Mouse (Mus musculus) kidney, embryonic 14.5 days (tissue): Measurements from ENCODE around the gene Catsper3. TPM values are rescaled to one million over a fixed set of nuclear protein-coding genes. Genes with fewer than 3 reads are reported as not detected.

Experiments used
- ATAC-seq: fragments of 200-750 bp; cut with Nextera tagmentation; 2 replicates; pipeline ENCODE4 v1.8.0; 2017; ENCODE audit warnings: moderate number of reproducible peaks, mild to moderate bottlenecking, moderate TSS enrichment, moderate library complexity; ENCODE audit not compliant: low FRiP score, low TSS enrichment
- H3K27ac ChIP-seq: fragments of 300-500 bp; sonication (generic); 2 replicates; pipeline ENCODE4 v1.5.1; 2014; ENCODE audit warnings: low read depth, mild to moderate bottlenecking, low read length, moderate library complexity, mixed read lengths
- H3K27me3 ChIP-seq: fragments of 300-500 bp; sonication (generic); 2 replicates; pipeline ENCODE4 v1.6.1; 2014; ENCODE audit warnings: mild to moderate bottlenecking, low read length; ENCODE audit not compliant: control insufficient read depth, insufficient read depth
- H3K36me3 ChIP-seq: fragments of 300-500 bp; sonication (generic); 2 replicates; pipeline ENCODE4 v1.6.1; 2014; ENCODE audit warnings: low read length, mixed read lengths; ENCODE audit not compliant: control insufficient read depth, insufficient read depth
- H3K4me1 ChIP-seq: fragments of 300-500 bp; sonication (generic); 2 replicates; pipeline ENCODE4 v1.6.1; 2014; ENCODE audit warnings: low read length, mixed read lengths; ENCODE audit not compliant: control insufficient read depth, insufficient read depth
- H3K4me2 ChIP-seq: fragments of 300-500 bp; sonication (generic); replicated peaks from 2 replicates; pipeline ENCODE4 v1.6.1; 2014; ENCODE audit warnings: low read depth, mild to moderate bottlenecking, low read length
- H3K4me3 ChIP-seq: fragments of 300-500 bp; sonication (generic); 2 replicates; pipeline ENCODE4 v1.5.1; 2014; ENCODE audit warnings: mild to moderate bottlenecking, low read length
- H3K9ac ChIP-seq: fragments of 300-500 bp; sonication (generic); 2 replicates; pipeline ENCODE4 v1.6.1; 2014; ENCODE audit warnings: low read depth, mild to moderate bottlenecking, low read length, moderate library complexity
- H3K9me3 ChIP-seq: fragments of 300-500 bp; sonication (generic); 2 replicates; pipeline ENCODE4 v1.6.1; 2016; ENCODE audit warnings: low read length; ENCODE audit not compliant: control insufficient read depth
- WGBS: fragments of 180-500 bp; shearing (Covaris S2); extraction: QIAGEN DNeasy Blood & Tissue Kit; methylation state at CpG from one replicate; pipeline ENCODE4 v1.1.7; 2014; 5-methylcytosine and 5-hydroxymethylcytosine counted together
- polyA plus RNA-seq: library from polyadenylated mRNA; unstranded; fragments of >200 nt; fragmentation: Nextera tagmentation; extraction: Ambion mirVana; gene quantifications from 2 replicates; pipeline ENCODE4 v1.2.1, GENCODE M21; 2014

Gene Catsper3
- 0.32 TPM in 1 of 2 replicates, not detected in the other for polyA plus RNA-seq

GRCm38 (mm10) chr13:55784268-55784667 is at the start of gene Catsper3:
Catsper3 (plus strand) TSS chr13:55784568.
- H3K4me2 ChIP-seq, result no peak within 1 kb of the TSS
- WGBS, result 91% methylated on average over 3 of the region's 3 CpGs
- H3K4me3 ChIP-seq, result no peak within 1 kb of the TSS
- no peaks in the 10 kb centered on the region for H3K9me3 ChIP-seq
- H3K4me1 ChIP-seq, result no peaks in the 10 kb centered on the region
- ATAC-seq, result no peak
- no peaks in the 10 kb centered on the region for H3K27me3 ChIP-seq
- no peak within 1 kb of the TSS for H3K9ac ChIP-seq
- H3K27ac ChIP-seq, result no peak within 1 kb of the TSS
- H3K36me3 ChIP-seq, result no peaks in the 10 kb centered on the region

- H3K9ac ChIP-seq, result no peak overlapping the region
- 89% methylated on average over 8 of the region's 8 CpGs for WGBS
- no peak for ATAC-seq
- no peak overlapping the region for H3K4me3 ChIP-seq
- no peaks in the 10 kb centered on the region for H3K36me3 ChIP-seq
- no peaks in the 10 kb centered on the region for H3K9me3 ChIP-seq
- H3K4me2 ChIP-seq, result no peak overlapping the region
- no peaks in the 10 kb centered on the region for H3K27me3 ChIP-seq
- H3K4me1 ChIP-seq, result peaks cover 13% of the 10 kb centered on the region; the same call in 1 of the 2 replicates
- H3K27ac ChIP-seq, result no peak overlapping the region
Measured at GRCm38 (mm10) chr13:55737885-55738284, 46.5 kb upstream of the Catsper3 start.

- 19% methylated on average over 8 of the region's 8 CpGs for WGBS
- H3K27ac ChIP-seq, result no peak overlapping the region
- no peak overlapping the region for H3K4me3 ChIP-seq
- ATAC-seq, result no peak
- 0 out of 2 replicates have a peak, but pooled peaks cover 5% of the 10 kb centered on the region for H3K9me3 ChIP-seq
- H3K27me3 ChIP-seq, result no peaks in the 10 kb centered on the region
- H3K4me2 ChIP-seq, result peak overlapping the region; percentile 4; the same call in 1 of the 2 replicates
- peaks cover 16% of the 10 kb centered on the region; the same call in 1 of the 2 replicates for H3K4me1 ChIP-seq
- H3K36me3 ChIP-seq, result no peaks in the 10 kb centered on the region
- H3K9ac ChIP-seq, result no peak overlapping the region
Measured at GRCm38 (mm10) chr13:55742306-55742705, 42.1 kb upstream of the Catsper3 start.

- Histone ChIP-seq H3K9ac (no peak overlapping the region), H3K36me3 (no peaks in the 10 kb centered on the region), H3K9me3 (no peaks in the 10 kb centered on the region), H3K4me3 (no peak overlapping the region), H3K4me2 (no peak overlapping the region), H3K27me3 (no peaks in the 10 kb centered on the region), H3K4me1 (peaks cover 8% of the 10 kb centered on the region), H3K27ac (no peak overlapping the region)
- ATAC-seq, result no peak
- 83% methylated on average over 13 of the region's 13 CpGs for WGBS
Measured at GRCm38 (mm10) chr13:55754380-55754779, 30.0 kb upstream of the Catsper3 start.

GRCm38 (mm10) chr13:55756789-55757188 is 27.6 kb upstream of the Catsper3 start:
- Histone ChIP-seq H3K4me3 (no peak overlapping the region), H3K9ac (peak overlapping the region; percentile 46; the same call in 1 of the 2 replicates), H3K4me2 (peak overlapping the region; percentile 38), H3K27me3 (no peaks in the 10 kb centered on the region), H3K27ac (no peak overlapping the region), H3K9me3 (no peaks in the 10 kb centered on the region), H3K4me1 (peaks cover 15% of the 10 kb centered on the region), H3K36me3 (no peaks in the 10 kb centered on the region)
- peak; percentile 46 for ATAC-seq
- WGBS, result 16% methylated on average over 8 of the region's 8 CpGs

GRCm38 (mm10) chr13:55757645-55758044 is 26.7 kb upstream of the Catsper3 start:
- H3K27me3 ChIP-seq, result no peaks in the 10 kb centered on the region
- no peak overlapping the region for H3K9ac ChIP-seq
- H3K4me1 ChIP-seq, result peaks cover 15% of the 10 kb centered on the region
- H3K4me2 ChIP-seq, result no peak overlapping the region
- H3K27ac ChIP-seq, result no peak overlapping the region
- H3K36me3 ChIP-seq, result no peaks in the 10 kb centered on the region
- no peak overlapping the region for H3K4me3 ChIP-seq
- ATAC-seq, result no peak
- 87% methylated on average over 6 of the region's 6 CpGs for whole genome bisulfite sequencing
- no peaks in the 10 kb centered on the region for H3K9me3 ChIP-seq

- Histone ChIP-seq H3K4me1 (peaks cover 15% of the 10 kb centered on the region), H3K9ac (no peak overlapping the region), H3K4me3 (no peak overlapping the region), H3K9me3 (no peaks in the 10 kb centered on the region), H3K27me3 (no peaks in the 10 kb centered on the region), H3K27ac (peak overlapping the region; percentile 65), H3K36me3 (no peaks in the 10 kb centered on the region), H3K4me2 (peak overlapping the region; percentile 26)
- 30% methylated on average over 10 of the region's 10 CpGs for WGBS
- peak; percentile 26; the same call in 1 of the 2 replicates for ATAC-seq
Measured at GRCm38 (mm10) chr13:55760576-55760975, 23.8 kb upstream of the Catsper3 start.

GRCm38 (mm10) chr13:55761486-55761885 is 22.9 kb upstream of the Catsper3 start:
- Histone ChIP-seq H3K9ac (no peak overlapping the region), H3K4me2 (no peak overlapping the region), H3K27me3 (no peaks in the 10 kb centered on the region), H3K4me3 (no peak overlapping the region), H3K36me3 (no peaks in the 10 kb centered on the region), H3K27ac (no peak overlapping the region; the same call in 1 of the 2 replicates), H3K4me1 (peaks cover 13% of the 10 kb centered on the region), H3K9me3 (no peaks in the 10 kb centered on the region)
- ATAC-seq, result no peak
- 42% methylated on average over 10 of the region's 10 CpGs for WGBS

- Histone ChIP-seq H3K9me3 (peaks cover 3% of the 10 kb centered on the region; the same call in 1 of the 2 replicates), H3K27me3 (no peaks in the 10 kb centered on the region), H3K4me3 (no peak overlapping the region), H3K27ac (no peak overlapping the region), H3K4me1 (no peaks in the 10 kb centered on the region; the same call in 1 of the 2 replicates), H3K4me2 (no peak overlapping the region), H3K9ac (no peak overlapping the region), H3K36me3 (no peaks in the 10 kb centered on the region)
- WGBS, result 78% methylated on average over 7 of the region's 7 CpGs
- ATAC-seq, result no peak
Measured at GRCm38 (mm10) chr13:55774352-55774751, 10.0 kb upstream of the Catsper3 start.
